Mouse (Mus musculus) gastrocnemius, postnatal 14 days (tissue): Measurements from ENCODE around the gene 6430550D23Rik. TPM values are rescaled to one million over a fixed set of nuclear protein-coding genes. Genes with fewer than 3 reads are reported as not detected.
A peak's percentile ranks its signal among the peaks of the same experiment; 100 is the strongest.

Experiments used
- DNase-seq: peaks from one replicate; pipeline ENCODE4 v3.0.0; 2021; ENCODE audit warnings: mixed read lengths
- intact Hi-C: fragments of 180-260 bp; cut with DNase I; formaldehyde crosslinking; loops from one replicate; pipeline ENCODE4 v1.15.1; 2025; ENCODE audit warnings: low total_unique reads
- long read RNA-seq, 2 experiments: library from polyadenylated mRNA; stranded (forward); transcript quantifications; one replicate each; pipeline ENCODE4 v2.0.0; 2021
- total RNA-seq, 2 experiments: library from RNA; stranded (reverse); gene quantifications; 2 replicates each; pipeline ENCODE4 v1.2.3; 2021

6430550D23Rik gene
- total RNA-seq: under 1 TPM; 0.29 to 0.31 TPM
- long read RNA-seq, experiment 1: 0 reads
- long read RNA-seq, experiment 2: 0 reads

GRCm38 (mm10) chr2:156007888-156008532 lies at the start of gene 6430550D23Rik, which contains the start of gene Ergic3:
6430550D23Rik (minus strand) TSS chr2:156007977.
Ergic3 (plus strand) TSS chr2:156008045.
- peak; percentile 98 for DNase-seq
- intact Hi-C loops: no loop called here

GRCm38 (mm10) chr2:156052816-156053215 lies 45.0 kb upstream of the 6430550D23Rik start, which contains the start of gene Fer1l4:
Fer1l4 (minus strand) TSS chr2:156052947.
- intact Hi-C loops: no loop called here
- no peak for DNase-seq

- intact Hi-C loops: no loop called here
- DNase-seq: no peak
Observed at GRCm38 (mm10) chr2:156047929-156048328, 40.2 kb upstream of the 6430550D23Rik start.

GRCm38 (mm10) chr2:156042903-156043302 lies 35.1 kb upstream of the 6430550D23Rik start:
- no peak for DNase-seq
- intact Hi-C loops: no loop called here

GRCm38 (mm10) chr2:156039390-156039789 lies 31.6 kb upstream of the 6430550D23Rik start:
- no peak for DNase-seq
- intact Hi-C loops: no loop called here

- intact Hi-C loops: no loop called here
- no peak for DNase-seq
Observed at GRCm38 (mm10) chr2:156025482-156025881, 17.7 kb upstream of the 6430550D23Rik start.

- intact Hi-C loops: no loop called here
- DNase-seq: no peak
Observed at GRCm38 (mm10) chr2:156021765-156022164, 14.0 kb upstream of the 6430550D23Rik start.

GRCm38 (mm10) chr2:156021219-156021618 lies 13.4 kb upstream of the 6430550D23Rik start:
- intact Hi-C loops: no loop called here
- DNase-seq: no peak

- intact Hi-C loops: no loop called here
- no peak for DNase-seq
Observed at GRCm38 (mm10) chr2:156018106-156018505, 10.3 kb upstream of the 6430550D23Rik start.

GRCm38 (mm10) chr2:156005393-156005792 lies 2.4 kb downstream of the 6430550D23Rik start:
- intact Hi-C loops: no loop called here
- DNase-seq: no peak

- DNase-seq: peak; percentile 68
- intact Hi-C loops: loop anchor here (5.0 kb wide), 1 partner anchor 130 kb away; no protein-coding TSS in a partner anchor
Observed at GRCm38 (mm10) chr2:155991863-155992321, 15.9 kb downstream of the 6430550D23Rik start.

- DNase-seq: no peak
- intact Hi-C loops: loop anchor here (5.0 kb wide), 1 partner anchor 131 kb away; no protein-coding TSS in a partner anchor
Observed at GRCm38 (mm10) chr2:155991151-155991550, 16.6 kb downstream of the 6430550D23Rik start.

- intact Hi-C loops: no loop called here
- DNase-seq: no peak
Observed at GRCm38 (mm10) chr2:155989085-155989484, 18.7 kb downstream of the 6430550D23Rik start.

GRCm38 (mm10) chr2:155987131-155987530 lies 20.6 kb downstream of the 6430550D23Rik start:
- no peak for DNase-seq
- intact Hi-C loops: no loop called here

- intact Hi-C loops: no loop called here
- DNase-seq: no peak
Observed at GRCm38 (mm10) chr2:155985776-155986175, 22.0 kb downstream of the 6430550D23Rik start.

GRCm38 (mm10) chr2:155979328-155979991 lies 28.3 kb downstream of the 6430550D23Rik start:
- DNase-seq: no peak
- intact Hi-C loops: no loop called here

- no peak for DNase-seq
- intact Hi-C loops: no loop called here
Observed at GRCm38 (mm10) chr2:155974087-155974731, 33.6 kb downstream of the 6430550D23Rik start.

- DNase-seq: no peak
- intact Hi-C loops: no loop called here
Observed at GRCm38 (mm10) chr2:155973348-155973747, 34.4 kb downstream of the 6430550D23Rik start.

GRCm38 (mm10) chr2:155962991-155963390 lies 44.8 kb downstream of the 6430550D23Rik start:
- no peak for DNase-seq
- intact Hi-C loops: loop anchor here (10.0 kb wide), 1 partner anchor 312 kb away; no protein-coding TSS in a partner anchor

GRCm38 (mm10) chr2:155961862-155962261 lies 45.9 kb downstream of the 6430550D23Rik start:
- intact Hi-C loops: loop anchor here (10.0 kb wide), 1 partner anchor 313 kb away; no protein-coding TSS in a partner anchor
- DNase-seq: no peak
